Mouse (Mus musculus) urinary bladder, postnatal 14 days (tissue): Measurements from ENCODE around the gene Emilin2.

Experiments used
- DNase-seq: peaks from one replicate; pipeline ENCODE4 v3.0.0; 2021; ENCODE audit warnings: low spot score

The Emilin2 gene

GRCm38 (mm10) chr17:71206136-71206893 is 105.5 kb downstream of the Emilin2 start:
- DNase-seq: no peak

DNA sequence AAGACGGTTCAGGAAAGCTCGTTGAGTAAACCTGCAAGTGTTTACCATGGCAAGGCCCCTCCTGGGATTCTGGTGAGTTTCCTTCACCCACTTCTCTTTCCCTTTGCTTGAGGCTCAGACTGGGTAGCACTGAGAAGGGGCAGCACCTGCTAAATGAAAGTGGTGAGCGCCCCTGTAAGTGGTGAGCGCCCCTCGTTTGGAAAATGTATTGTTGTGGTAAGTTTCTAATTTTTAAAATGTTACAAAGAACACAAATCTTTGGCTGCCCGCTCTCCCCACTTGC is 107.0 kb downstream of the Emilin2 start:
- DNase-seq: no peak

GRCm38 (mm10) chr17:71203998-71204808 is 107.6 kb downstream of the Emilin2 start:
- no peak for DNase-seq
